Mouse (Mus musculus) T-helper 17 cell (primary cell): ENCODE results near the gene Ophn1.

Source experiments
- in situ Hi-C, 2 experiments: fragments of 300-600 bp; cut with MboI, MseI; formaldehyde crosslinking; loops; 1 replicate in 1 of 2; 2 replicates in 1 of 2; pipeline ENCODE4 v1.15.1; 2025; ENCODE audit warnings: high pct_unique_total_duplicates in 2 of 2

Ophn1 gene

DNA sequence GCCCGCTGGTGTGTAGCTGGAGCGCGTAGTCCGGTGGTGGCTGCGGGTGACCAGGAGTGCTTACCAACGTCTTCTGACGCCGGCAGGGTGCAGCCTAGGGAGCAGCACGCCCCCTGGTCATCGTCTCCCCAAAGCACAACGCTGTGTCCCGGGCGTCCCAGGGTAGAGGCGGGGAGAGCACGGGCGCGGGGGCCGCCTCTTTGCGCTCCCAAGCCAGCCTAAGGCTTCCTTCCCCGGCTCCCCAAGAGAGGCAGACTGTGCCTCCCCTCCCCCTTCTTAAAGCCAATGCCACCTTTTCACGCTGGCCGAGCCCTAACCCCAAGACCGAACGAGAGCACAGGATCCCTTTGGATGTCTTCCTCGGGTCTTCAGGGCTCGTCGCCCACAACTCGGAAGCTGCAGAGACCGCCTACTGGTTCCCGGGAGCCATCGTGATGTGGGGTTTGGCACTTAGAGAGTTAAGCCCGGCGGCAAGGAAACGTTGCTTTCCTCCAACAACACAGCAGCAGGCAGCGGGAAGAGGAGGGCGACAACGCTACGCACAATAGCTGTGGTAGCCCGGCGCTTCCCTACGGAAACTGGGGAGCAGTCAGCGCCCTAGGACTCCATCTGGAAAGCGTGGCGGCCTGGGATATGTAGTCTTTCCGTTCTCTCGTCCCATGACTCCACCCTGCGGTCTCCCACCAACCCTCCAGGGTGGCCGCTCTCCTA is at the start of gene Ophn1:
Gene Ophn1, minus strand, starts transcription at position 620 of the 711 bp plus-strand sequence.
- in situ Hi-C loops, result no loop called here

DNA sequence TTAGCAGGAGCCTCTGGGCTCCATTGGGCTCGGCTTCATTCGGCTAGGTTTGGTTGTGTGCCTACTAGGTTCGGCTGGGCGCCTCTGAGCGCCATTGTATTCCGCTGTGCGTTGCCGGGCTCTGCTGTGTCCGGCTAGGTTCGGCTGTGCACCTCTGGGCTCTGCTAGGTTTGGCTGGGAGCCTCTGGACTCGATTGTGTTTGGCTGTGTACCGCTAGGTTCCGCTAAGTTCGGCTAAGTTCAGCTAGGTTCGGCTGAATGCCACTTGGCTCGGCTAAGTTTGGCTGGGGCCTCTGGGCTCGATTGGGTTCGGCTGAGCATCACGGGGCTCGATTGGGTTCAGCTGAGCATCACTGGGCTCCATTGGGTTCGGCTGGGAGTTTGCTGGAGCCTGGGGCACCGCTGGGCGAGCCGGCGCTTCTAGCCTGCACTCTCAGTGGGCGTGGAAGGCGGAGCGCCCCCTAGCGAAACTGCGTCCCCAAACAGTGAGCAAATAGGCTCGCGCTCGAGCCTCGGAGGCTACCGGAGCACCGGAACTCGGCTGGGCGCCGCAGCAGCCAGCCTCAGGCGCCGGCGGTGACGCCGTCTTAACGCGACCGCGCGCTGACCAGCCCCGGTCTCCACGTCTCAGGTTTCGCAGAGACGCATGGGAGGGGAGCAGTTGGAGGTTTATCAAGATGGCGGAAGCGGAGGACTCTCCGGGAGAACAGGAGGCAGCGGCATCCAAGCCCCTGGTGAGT is 46.9 kb upstream of the Ophn1 start:
- in situ Hi-C loops, result loop anchor here in 1 of 2 experiments (10.0 kb wide), 2 partner anchors 233 to 1837 kb away; no protein-coding TSS in a partner anchor

DNA sequence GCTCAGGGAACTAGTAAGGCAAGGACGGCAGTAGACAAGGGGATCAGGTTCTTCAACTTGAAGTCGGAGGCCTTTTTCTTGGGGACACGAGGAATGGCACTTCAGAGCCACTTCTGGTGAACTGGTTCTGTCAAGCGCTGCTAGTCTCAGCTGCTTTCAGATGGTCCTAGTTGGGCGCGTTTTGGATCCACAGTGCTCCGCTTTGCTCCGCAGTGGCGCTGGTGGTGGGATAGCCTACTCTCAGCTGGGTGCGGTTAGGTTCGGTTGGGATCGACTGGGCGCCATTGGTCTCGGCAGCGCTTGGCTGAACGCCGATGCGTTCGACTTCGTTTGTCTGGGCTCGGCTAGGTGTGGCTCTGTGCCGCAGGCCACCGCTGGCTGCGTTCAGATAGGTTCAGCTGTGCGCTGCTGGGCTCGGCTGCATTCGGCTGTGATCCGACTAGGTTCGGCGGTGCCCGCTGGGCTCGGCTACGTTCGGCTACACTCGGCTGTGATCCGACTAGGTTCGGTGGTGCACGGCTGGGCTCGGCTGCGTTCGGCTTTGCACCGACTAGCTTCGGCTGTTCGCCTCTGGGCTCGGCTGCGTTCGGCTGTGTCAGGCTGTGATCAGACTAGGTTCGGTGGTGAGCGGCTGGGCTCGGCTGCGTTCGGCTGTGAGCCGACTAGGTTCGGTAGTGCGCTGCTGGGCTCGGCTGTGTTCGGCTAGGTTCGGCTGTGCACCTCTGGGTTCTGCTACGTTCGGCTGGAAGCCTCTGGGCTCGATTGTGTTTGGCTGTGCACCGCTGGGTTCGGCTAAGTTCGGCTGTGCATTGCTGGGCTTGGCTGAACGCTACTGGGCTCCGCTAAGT is 46.1 kb upstream of the Ophn1 start:
- in situ Hi-C loops, result loop anchor here in 1 of 2 experiments (10.0 kb wide), 2 partner anchors 232 to 1838 kb away; no protein-coding TSS in a partner anchor

DNA sequence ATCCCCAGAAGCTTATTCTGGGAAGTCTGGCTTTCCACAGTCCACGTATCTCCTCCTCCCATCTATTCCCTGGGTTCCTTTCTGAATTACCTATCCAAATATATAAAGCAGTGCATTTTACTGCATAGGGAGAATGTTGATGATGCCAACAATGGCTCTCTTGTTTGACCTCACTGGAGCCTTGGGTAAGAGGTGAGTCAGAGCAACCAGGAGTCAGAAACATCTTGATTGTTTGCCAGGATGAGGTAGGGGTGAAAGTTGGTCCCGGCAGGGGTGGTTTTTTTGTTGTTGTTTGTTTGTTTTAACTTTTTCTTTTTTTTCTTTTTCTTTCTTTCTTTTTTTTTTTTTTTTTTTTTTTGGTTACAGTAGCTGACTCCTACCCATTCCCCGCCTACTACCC is 45.3 kb upstream of the Ophn1 start, which contains the start of gene Yipf6:
Gene Yipf6, plus strand, starts transcription at position 216 of the 400 bp plus-strand sequence.
- in situ Hi-C loops, result loop anchor here in 1 of 2 experiments (10.0 kb wide), 2 partner anchors 231 to 1839 kb away; no protein-coding TSS in a partner anchor

- in situ Hi-C loops, result no loop called here
These were observed 28.6 kb upstream of the Ophn1 start for GRCm38 (mm10) chrX:98919423-98919822.

- in situ Hi-C loops, result no loop called here
These were observed 18.1 kb upstream of the Ophn1 start for GRCm38 (mm10) chrX:98908910-98909309.

DNA sequence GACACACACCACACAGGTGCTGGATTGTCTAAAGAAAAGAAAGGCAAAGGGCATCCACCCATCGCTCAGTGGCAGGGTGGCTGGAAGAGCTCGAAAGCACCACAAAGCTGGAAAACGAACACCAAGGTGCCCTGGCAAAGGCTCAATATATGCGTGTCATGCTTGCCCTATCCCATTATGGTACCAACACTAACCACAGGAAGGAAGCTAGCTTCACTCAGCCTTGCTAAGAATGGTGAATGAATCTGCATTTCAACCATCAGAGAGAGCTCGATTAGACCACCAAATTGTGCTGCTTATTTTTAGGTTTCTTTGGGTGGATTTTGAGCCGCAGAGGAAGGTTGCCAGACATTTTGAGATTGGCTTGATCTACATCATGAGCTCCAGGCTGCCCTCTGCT is 13.4 kb upstream of the Ophn1 start:
- in situ Hi-C loops, result no loop called here

- in situ Hi-C loops, result no loop called here
These were observed 7.5 kb upstream of the Ophn1 start for GRCm38 (mm10) chrX:98898307-98898706.

DNA sequence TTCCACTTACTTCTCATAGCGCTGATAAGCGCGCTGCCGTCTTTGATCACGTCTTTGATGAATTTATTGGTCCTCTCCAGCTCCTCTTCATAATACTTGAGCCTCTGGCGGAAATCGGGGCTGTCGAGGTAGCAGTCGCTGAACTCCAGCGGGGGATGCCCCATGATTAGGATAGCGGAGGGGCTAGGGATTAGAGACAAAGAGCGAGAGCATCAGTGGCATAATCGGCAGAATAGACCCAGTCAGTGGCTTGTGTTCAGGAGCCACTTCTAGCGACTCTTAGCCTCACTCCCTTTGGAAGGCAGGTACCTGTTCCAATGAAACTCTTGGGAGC is 786 bp downstream of the Ophn1 start:
- in situ Hi-C loops, result no loop called here

DNA sequence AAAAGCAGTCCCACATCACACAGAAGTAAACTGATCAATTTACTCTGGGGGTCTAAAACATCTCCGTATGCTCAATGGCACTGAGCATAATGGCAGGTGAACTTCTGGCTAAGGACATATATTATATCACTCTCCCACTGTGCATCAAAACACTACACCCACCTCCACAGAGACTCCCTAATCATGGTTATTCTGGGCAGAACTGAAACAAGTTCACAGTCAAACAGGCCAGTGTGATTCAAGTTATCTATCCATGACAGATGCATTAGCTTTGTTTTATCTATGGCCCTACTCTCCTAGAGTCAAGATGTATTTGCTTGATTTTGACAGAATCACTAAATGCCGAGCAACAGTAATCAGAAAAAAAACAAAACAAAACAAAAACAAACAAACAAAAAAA is 8.8 kb downstream of the Ophn1 start:
- in situ Hi-C loops, result no loop called here

- in situ Hi-C loops, result no loop called here
These were observed 9.7 kb downstream of the Ophn1 start for GRCm38 (mm10) chrX:98881085-98881484.

DNA sequence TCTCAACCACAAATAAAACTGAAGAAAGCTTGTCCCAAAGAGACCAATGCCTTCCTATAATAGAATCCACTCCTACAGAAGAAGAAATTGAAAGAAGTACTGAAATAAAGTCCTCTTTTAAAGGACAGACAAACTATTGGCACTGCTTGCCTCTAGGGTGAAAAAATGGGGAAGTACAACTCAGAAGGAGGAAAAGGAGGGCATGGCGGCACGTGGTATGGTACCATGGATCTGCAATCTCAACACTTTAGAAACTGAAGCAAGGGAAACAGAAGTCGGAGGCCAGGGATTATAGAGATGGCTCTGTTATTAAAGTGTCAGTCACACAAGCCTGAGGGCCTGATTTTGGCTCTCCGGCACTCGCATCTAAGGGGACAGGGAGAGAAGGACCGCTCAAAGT is 10.5 kb downstream of the Ophn1 start:
- in situ Hi-C loops, result no loop called here

DNA sequence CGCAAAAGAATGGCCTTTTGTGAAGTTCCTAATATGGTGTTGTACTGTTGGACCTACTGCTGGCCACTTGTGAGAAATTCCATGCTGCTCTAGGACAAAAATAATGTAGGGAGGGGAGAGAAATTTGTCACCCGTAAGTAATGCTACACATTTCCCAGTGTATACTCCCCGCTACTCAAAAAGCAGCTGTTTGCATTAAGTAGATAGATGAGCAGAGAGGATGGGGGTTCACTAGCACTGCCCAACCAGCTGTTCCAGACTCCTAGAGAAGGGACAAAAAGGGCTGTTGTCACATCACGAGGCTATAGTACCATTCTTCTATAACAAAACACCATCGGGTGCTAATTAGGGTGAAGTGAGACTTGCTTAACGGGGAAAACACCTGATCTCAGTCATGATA is 15.7 kb downstream of the Ophn1 start:
- in situ Hi-C loops, result no loop called here

DNA sequence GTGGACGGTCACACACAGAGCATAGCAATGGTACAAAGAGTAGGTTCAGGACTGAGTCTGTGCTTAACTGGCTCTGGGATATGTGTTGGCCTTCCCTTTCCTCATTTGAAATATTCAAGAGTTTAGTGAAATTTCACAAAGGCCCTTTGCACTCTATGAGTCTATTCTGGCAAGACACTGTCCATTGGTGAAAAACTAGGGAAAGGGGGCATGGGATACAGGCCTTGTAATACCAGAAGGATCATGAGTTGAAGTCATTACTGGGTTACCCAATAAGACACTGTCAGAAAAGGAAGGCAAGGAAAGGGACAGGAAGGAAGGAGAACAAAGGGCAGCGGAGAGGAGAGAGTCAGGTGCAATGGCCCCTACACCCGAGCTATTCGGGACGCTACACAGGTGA is 16.7 kb downstream of the Ophn1 start:
- in situ Hi-C loops, result no loop called here

DNA sequence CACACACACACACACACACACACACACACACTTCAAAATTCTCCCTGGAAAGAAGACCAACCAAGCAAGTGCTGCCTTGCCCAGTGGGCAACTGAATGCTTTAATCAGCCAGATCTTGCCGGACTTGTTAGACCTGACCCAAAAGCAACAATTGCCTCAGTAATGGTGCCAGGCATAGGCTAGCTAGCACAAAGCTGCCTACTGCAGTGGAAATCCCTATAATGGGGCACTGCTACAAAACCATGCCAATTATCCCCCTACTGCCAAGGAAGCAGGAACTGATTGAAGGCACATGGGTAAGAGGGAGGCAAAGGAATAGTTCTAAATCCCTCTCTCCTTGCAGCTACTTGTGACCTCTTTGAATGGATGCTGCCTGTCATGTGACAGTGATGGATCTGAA is 18.8 kb downstream of the Ophn1 start:
- in situ Hi-C loops, result no loop called here

DNA sequence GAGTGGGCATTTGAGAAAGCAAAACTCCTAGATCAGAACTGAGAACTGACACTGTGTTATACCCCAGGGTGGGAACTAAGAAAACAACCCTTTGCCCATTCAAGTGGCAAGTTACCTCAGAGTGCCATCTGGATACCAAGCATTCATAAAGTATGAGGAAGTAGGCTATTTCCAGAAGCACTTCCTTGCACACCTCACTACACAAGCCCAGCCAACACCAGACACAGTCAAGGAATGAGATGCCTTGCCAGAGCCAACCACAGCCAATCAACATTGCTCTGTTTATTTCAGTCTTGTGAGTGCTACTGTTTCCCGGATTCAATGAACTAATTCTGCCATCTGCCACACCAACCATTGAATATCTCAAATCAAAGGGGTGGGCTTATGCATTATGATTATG is 20.3 kb downstream of the Ophn1 start:
- in situ Hi-C loops, result no loop called here

GRCm38 (mm10) chrX:98869735-98870134 is 21.1 kb downstream of the Ophn1 start:
- in situ Hi-C loops, result no loop called here

DNA sequence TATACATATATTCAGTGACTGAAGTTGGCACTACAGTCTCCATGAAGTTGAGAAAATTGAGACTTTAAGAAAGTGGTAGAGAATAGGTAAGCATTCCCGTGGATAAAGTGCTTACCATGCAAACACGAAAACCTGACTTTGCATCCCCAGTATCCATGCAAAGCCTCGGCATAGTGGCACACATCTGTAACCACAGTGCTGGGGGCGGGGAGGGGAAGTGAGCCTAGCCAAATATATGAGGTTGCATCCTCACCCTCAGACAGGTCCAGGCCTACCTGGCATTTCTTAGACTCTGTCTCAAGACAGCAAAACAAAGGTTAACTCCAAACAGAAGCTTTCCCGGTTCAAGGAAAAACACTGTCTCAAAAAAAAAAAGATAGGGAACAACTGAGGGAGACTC is 21.7 kb downstream of the Ophn1 start:
- in situ Hi-C loops, result no loop called here

DNA sequence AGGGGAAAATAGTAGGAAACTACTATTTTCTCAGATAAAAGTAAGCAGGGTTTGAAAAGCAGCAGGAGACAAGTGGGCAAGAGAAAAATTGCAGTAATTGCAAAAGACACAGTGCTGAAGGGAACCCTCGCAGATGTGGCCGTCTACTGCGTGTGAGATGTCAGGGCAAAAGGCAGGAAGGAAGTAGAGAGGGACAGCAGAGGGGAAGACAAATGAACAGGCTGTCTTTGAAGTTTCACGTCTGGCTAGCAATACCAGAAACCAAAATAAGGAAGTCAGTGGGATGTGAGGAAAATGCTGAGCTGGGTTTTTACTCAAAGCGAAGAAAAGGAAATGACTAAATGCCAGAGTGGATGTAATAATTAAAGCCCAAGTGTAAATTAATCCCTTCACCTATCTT is 30.7 kb downstream of the Ophn1 start:
- in situ Hi-C loops, result no loop called here

DNA sequence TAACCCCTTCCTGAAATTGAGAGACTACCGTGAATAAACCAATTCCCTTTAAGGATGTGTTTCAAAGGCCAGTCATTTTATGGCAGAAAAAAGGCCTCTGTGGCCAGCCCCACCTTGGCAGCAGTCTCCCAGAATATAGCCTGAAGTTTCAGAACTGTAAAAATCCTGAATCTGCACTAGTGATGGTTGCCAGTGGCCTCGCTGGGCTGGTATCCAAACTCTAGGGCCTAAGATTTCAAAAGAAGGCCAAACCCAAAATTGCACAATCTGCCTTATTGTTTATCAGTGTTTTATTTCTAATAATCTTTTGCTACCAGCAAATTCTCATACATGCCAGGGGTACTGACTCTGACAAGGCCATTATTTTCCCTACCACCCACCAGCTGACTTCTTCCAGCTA is 34.8 kb downstream of the Ophn1 start:
- in situ Hi-C loops, result no loop called here

DNA sequence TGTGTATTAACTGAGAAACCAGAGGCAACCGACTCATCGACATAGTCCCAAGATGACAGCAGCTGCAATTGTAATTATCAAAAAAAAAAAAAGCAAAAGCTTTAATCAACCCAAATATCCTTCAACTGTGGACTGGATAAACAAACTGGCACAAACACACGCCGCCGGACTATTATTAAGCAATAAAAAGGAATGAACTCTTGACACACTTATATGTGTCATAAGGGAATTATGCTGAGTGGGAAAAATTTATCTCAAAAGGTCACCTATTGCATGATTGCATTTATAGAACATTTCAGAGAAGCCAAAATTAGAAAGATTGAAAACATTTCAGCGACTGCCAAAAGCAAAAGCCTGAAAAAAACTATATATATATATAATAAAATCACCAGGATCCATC is 40.0 kb downstream of the Ophn1 start:
- in situ Hi-C loops, result no loop called here

- in situ Hi-C loops, result no loop called here
These were observed 49.2 kb downstream of the Ophn1 start for GRCm38 (mm10) chrX:98841606-98842005.
